Mouse (Mus musculus) urinary bladder, postnatal 36 days (tissue): Measurements from ENCODE around the gene Fez2.

Experiments used
- DNase-seq, 2 experiments: peaks; one replicate each; pipeline ENCODE4 v3.0.0; 2022; ENCODE audit warnings: low spot score in 2 of 2, mixed read lengths in 1 of 2

Fez2 gene

DNA sequence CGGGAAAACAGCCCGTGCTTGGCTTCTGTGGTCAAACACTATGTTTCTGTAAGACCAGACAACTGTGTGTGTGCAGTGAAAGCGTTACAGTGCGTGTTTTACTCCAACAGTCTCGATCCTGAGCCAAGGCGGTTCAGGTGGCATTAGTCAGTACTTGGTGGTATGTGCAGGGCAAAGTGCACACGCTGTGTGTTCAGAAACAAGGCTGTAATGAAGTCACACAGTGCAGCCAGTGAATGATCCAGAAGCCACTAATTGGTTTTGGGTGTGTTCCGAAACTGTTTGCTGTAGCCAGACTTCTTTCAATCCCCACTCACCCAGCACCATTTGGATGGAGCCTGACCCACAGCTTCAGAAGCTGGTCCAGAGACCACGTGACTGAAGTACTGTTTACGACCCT is 9.6 kb downstream of the Fez2 start:
- no peak for DNase-seq

DNA sequence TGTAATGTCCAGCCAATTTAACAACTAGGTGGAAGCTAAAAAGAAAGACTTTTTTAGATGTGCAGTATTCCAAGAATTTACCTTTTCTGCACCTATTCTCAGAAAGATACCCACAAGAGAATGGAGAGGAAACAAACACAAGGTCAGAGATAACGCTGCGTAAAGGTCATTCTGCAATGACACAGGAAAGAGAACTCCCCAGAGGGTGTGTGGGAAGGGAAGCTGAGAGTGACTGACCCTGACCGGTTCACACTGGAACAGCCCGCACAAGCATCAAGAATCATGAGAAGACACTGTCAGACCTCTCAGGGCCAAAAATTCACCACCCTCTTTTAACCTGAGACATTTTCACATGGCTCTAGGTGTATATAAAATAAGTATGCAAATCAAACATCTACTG is 10.4 kb downstream of the Fez2 start:
- no peak for DNase-seq

DNA sequence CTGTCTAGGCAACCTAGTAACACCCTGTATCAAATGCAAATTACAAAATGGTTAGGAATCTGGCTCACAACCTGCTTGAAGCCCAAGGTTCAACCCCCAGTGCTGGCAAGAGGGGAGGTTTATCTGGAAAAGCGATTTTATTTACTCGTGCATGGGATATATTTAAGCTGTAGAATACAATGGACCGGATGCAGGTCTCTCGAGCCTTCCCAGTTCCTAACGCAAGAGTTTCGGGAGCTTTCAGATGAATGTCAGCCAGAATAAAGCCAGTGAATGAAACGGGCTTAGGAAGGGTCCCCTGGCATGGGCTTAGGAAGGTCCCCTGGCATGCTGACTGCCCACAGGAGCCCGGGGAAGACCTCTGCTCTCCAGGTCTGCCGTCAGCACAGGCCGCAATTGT is 11.1 kb downstream of the Fez2 start:
- no peak for DNase-seq

DNA sequence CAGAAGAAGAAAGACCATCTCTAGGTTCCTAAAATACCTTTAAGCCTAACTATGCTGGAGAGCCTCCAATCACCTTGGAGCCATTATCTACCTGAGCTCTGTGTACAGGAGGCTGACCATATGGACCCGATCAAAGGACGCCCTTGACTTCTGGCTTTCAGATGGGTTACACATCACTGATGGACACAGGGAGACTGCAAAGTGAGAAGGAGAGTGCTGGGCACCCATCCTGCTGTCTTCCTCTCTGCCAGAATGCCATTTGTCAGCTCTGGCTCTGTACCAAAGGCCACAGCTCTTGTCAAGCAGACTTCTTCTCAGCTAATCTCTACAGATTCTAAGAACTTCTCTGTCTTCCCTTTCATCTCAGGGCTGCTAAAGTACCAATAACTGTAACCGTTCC is 12.6 kb downstream of the Fez2 start:
- DNase-seq, result no peak

DNA sequence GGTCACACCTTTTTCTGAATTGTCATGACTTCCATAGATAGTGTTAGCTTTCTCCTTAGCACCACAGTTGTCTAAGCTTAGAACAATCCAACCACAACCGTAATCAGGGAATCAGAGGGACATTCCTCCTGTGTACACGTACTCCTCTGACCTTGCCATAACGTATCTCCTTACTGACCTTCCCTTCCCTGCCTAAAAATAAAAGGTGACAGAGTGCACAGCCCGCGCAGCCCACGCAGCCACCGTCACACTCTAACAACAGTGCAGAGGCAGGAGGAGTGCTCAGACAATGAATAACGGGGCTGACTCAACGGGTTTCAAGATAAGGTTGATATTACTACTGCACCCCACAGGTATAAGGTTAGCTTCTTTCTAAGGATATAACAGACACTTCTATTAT is 14.1 kb downstream of the Fez2 start:
- DNase-seq, result no peak

DNA sequence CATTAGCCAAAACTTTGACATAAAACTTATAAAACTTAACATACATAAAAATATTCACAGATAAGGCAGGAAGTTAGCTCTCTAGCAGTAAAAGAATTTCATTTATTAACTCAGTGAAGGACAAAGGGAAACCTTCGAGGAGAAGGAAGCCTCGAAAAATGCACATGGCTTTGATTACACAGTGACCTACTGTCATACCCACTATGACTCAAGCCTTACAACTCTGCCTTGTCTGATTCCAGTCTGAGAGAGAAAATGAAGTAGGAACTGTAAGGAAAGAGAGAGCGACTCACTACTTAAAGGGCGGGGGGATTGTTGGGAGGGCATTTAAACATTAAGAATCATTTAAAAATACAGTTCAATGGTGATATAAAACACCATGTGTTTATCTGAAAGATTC is 14.7 kb downstream of the Fez2 start:
- no peak for DNase-seq

GRCm38 (mm10) chr17:78402174-78402573 is 15.8 kb downstream of the Fez2 start:
- no peak for DNase-seq

- no peak for DNase-seq
Observed at GRCm38 (mm10) chr17:78401713-78402112, 16.2 kb downstream of the Fez2 start.

DNA sequence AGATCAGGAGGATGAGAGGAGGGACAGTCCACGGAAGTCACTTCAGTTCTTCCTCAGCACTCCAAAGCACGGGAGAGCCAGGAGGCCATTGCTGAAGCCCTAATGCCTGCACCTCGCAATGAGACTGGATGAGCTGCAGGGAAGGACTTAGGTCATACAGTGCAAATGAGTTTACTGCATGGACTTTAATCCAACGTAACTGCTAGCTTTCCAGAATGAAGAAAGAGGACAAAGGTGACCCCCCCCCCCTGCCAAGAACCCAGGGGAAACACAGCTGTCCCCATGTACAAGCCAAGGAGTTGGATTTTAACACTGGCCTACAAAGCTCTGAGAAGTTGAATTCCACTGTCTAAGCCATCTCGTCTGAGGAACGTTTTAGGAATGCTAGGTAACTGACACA is 16.6 kb downstream of the Fez2 start:
- DNase-seq, result no peak

DNA sequence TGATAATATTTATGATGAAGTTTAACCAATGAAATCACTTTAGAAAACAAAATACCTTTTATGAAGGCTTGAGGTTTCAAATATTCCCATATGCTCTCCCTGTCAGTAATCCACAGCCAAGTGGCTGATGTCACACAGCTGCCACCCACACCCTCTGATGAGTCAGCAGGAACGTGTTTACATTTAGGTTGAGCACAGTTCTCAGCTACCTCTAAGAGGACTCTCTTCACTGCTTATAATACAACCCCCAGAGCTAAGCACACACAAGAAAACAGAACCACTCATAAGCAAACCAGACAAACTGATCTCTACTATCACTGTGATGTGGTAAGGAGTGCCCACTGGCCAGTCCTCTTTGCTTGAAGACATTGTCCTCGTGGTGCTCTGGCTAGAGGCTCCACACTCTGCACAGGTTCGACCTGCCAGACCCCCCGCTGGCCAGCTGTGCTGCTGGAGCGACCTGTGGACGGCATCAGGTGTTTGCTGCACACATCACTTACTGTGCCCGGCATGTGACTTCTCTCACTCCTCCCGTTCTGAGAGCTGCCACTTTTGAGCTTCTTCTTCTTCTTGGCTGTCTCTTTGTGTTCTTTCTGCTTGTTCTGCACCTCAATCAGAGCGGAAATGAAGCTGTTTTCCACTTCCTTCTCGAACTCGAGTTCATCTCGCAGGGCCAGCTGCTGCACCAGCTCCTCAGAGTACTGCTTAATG is 17.7 kb downstream of the Fez2 start:
- no peak for DNase-seq

DNA sequence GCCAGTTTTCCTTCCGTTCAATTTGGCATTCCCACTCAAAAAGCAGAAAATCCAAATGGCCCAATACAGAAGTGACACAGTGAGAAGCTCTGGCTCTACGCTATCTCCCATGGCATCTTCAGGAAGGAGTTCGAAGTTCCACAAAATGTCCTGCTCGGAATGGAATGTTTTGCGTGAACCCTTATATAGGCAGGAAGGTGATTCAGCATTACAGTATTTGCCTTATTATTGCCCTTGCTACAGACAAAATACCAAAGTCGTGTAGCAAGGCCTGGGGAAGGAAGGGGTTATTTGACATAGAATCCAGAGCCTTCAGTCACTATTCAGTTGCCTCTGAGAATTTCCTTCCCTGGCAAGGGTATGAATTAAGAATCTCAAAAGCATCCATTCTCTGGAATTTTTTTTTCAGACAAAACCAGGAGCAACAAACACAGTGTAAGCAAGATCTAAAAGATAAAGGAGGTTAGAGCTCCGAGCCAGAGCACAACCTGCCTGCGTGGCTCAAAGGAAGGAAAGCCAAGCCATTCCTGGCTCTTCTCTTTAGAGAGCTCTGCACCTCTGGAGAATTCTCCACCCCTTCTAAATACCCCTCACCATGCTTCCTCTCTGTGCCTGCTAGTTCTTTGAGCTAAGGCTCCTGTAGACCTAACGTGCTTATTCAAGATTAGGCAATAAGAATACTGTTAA is 25.4 kb downstream of the Fez2 start:
- DNase-seq, result no peak

DNA sequence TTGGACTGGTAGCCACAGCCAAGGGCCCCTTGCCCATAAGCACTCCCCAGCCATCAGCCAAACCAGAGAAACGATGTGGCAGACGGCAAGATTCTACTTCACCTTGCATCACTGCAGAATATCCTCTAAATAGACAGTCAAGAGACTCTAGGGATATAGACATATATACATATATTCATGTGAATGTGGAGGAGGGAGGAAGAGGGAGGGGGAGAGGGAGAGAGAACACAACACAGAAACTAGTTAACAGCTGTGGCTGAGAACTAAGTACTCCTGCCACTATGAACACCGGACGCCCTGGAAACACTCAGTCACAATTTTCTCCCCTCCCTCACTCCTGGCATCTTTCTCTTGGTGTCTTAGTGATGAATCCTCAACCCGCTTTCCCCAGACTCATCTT is 28.4 kb downstream of the Fez2 start:
- DNase-seq, result no peak

DNA sequence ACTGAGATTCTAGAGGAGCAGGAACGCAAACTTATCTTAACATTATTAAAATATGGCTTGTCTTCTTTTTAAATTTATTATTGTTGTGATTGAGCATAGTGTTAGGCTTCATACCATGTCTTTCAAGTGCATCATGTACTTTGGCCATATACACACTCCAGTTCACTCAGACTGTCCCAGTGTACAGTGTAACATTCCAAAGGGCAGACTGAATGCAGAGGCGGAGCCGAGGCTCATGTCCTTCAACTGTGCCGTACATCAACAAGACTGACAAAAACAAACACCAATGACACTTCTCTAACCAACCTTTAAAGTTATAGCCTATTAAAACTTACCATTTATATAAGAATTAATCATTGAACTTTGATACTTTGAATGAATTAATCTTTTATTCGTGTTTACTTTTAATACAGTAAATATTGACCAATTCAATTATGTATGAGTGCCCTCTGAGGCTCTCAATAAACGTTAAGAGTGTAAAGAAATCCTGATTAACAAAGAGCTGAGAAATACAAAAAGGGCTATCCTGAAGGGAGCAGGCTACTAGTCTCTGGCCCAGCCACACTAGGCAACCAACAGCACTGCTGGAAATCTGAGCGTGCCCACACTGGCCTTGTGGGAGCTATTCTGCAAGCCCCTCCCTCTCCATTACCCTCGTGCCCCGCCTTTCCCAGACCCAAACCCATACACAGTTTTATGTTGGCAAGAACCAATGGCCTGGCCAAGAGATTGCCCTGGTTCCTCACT is 29.7 kb downstream of the Fez2 start:
- no peak for DNase-seq

DNA sequence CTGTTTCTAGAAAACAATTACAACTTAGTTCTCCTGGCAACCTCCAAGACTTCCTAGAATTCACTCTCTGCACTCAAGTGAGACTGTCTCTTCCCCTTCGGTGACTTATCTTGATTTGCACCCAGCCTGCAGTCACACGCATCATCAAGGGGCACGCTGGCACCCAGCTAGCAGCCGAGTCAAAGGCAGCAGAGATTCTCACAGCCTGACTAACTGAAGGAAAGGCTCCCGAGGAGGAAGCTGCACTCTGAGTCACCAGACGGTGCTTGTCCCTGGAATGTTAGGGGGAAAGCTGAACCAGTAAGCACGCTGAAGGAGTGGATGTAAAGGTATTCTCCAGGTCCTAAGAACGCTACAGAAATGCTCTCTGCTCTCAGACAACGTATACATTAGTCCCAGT is 30.3 kb downstream of the Fez2 start:
- DNase-seq, result no peak

DNA sequence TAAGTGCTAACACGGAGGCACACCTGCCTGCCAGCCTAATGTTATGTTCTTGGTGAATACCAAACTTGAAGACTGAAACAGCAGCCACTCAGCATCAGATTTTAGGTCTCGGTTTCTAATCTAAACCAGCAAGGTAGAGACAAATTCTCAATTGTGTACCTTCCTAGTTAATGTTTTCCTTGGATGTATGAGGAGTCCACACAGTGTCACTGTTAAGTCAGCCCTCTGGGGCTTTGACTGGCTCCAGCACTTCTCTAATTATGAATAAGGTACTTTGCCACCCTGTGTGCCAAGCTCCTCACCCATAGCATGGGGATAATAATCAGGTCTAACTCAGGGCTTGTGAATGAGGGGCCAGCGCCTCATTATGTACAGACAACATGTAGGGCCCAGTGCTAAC is 35.6 kb downstream of the Fez2 start:
- no peak for DNase-seq

- no peak for DNase-seq
Observed at GRCm38 (mm10) chr17:78379730-78380245, 38.2 kb downstream of the Fez2 start.

- DNase-seq, result no peak
Observed at GRCm38 (mm10) chr17:78379079-78379729, 38.7 kb downstream of the Fez2 start.

DNA sequence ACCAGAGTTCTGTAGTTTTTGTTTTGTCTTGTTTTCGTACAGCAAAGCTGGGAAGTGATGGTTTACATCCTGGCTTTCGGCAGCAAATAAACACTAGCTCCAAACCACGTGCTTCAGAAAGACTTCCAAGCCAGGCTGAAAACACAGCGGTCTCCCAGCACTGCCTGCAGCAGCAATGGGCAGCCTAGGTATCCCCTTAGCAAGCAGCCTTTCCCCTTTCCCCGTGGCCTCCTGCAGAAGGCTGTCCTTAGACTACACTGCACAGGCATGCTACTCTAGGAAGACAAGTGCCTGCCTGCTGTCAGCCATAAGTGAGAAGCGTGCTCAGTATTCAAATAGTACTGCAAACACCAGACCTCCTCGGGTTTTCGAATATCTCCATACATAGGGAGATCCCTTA is 41.4 kb downstream of the Fez2 start:
- DNase-seq, result no peak

DNA sequence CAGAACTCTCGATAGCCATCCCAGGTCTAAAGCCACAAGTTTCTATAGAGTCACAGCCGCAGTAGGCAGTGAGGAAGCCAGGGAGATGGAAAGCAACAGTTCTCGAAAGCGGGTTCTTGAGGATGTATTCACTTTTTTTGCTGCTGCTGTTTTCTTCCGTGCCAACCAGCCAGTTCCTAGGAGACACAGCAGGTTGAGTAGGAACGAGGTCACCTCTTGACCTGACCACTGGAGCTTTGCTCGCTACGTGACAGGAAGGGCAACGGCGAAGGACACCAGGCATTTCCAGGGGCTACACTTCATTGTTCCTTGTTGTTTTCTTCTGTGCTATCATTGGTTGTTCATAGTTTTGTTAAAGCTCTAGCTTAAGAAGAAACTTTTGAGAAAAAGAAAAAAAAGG is 43.2 kb downstream of the Fez2 start:
- no peak for DNase-seq

- no peak for DNase-seq
Observed at GRCm38 (mm10) chr17:78373849-78374248, 44.1 kb downstream of the Fez2 start.

GRCm38 (mm10) chr17:78373174-78373573 is 44.8 kb downstream of the Fez2 start:
- no peak for DNase-seq

DNA sequence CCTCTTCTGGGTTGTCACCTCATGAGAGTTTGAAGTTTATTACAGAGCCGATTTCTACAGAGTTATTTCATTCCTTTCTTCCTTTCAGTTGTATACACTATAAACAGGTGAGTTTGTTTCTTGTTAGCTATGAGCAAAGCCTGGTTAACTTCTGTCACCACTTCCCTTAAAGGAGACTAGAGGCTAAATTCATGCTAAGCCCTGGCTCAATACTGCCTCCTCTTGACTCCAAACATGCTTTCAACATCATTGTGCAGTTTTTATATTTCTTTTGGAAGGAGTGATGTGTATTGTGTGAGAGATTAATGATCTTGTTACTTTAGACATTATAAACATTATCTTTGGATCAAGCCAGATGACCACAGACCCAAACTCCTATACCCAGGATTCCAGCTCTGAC is 47.5 kb downstream of the Fez2 start:
- no peak for DNase-seq
